Mouse (Mus musculus): ENCODE measurements around the gene Trim6. TPM values are rescaled to one million over a fixed set of nuclear protein-coding genes. Genes with fewer than 3 reads are reported as not detected.
"Not testable (repeated sequence)": the region's sequence is repeated elsewhere in the genome, so short reads cannot be mapped to it uniquely, and the experiment has no call there.

The Trim6 gene
- polyA plus RNA-seq, 1 experiment from 2014 or later: 3.6 TPM

DNA sequence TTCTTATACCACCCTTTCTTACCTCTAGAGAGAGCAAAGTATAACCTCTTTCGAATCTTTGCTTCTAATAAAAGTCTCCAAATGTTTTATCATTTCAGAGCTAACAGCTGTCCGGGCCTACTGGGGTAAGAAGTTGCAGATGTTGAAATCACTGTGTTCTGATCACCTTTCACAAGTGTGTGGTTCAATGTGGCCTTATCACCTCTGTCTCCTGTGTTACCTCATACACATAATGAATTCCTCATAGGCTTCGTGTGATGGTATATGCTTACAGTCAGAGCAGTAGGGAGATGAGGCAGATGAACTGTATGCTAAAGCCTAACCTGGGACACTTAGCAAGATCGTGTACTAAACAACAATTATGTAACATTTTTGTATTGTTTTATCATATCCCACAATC lies 41.8 kb downstream of the Trim6 start:
- H3K4me3 ChIP-seq (ENCODE audit: low read depth, low read length); H3K4me1 ChIP-seq (replicated peaks; ENCODE audit: control insufficient read depth, insufficient read depth, low read length); H3K27ac ChIP-seq (ENCODE audit: low read depth, low read length); H3K9ac ChIP-seq (ENCODE audit: low read depth, low read length); H3K4me2 ChIP-seq; H3K27me3 ChIP-seq (replicated peaks; ENCODE audit: control insufficient read depth, insufficient read depth, low read length); DNase-seq (ENCODE audit: low spot score); H3K9me3 ChIP-seq (ENCODE audit: control insufficient read depth, low read length); ATAC-seq (replicated peaks; ENCODE audit: low FRiP score); H3K36me3 ChIP-seq (ENCODE audit: control insufficient read depth, insufficient read depth, low read length): not testable (repeated sequence)
- WGBS: 81% methylated on average over 4 of the region's 4 CpGs

DNA sequence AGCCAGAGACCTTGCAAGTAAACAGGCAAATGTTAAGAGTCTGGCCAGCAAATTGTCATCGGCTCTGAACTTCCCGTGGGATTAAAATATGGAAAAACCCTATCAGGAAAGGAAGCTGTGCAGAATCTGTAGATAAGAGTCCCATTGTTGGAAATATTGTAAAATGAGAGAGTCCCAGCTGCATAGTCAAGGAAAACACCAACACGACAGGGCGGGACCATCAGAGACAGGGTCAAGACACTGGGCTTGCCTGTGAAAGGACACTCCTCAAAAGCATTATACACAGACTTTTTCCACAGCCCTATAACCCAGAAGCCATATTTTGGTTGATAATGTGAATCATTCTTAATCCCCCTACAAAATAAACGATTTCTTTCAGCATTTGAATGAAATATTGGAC lies 46.7 kb downstream of the Trim6 start:
- H3K4me3 ChIP-seq (ENCODE audit: low read depth, low read length); ATAC-seq (replicated peaks; ENCODE audit: low FRiP score); H3K27me3 ChIP-seq (replicated peaks; ENCODE audit: control insufficient read depth, insufficient read depth, low read length); H3K36me3 ChIP-seq (ENCODE audit: control insufficient read depth, insufficient read depth, low read length); H3K9ac ChIP-seq (ENCODE audit: low read depth, low read length); H3K4me2 ChIP-seq; DNase-seq (ENCODE audit: low spot score); H3K4me1 ChIP-seq (replicated peaks; ENCODE audit: control insufficient read depth, insufficient read depth, low read length); H3K9me3 ChIP-seq (ENCODE audit: control insufficient read depth, low read length); H3K27ac ChIP-seq (ENCODE audit: low read depth, low read length): not testable (repeated sequence)
- 61% methylated on average over 3 of the region's 5 CpGs for WGBS

DNA sequence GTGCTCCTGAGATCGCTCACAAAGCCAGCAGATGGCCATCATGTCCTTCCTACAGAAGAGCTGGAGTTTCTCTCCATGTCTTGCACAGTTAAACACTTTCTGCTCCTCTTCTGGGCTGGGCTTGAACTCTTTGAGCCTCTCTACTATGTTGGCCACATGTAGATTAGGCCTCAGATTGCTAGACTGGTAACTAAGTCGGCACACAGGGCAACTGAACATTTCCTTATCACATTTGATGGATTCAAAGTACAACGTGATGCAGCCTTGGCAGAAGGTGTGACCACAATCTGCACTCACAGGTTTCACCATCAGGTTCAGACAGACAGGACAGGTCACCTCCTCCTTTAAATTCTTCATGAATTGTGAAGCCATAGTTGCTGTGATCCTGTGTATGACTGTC lies 60.8 kb downstream of the Trim6 start:
- not testable (repeated sequence) for DNase-seq (ENCODE audit: low spot score); H3K9me3 ChIP-seq (ENCODE audit: control insufficient read depth, low read length); H3K9ac ChIP-seq (ENCODE audit: low read depth, low read length); H3K27me3 ChIP-seq (replicated peaks; ENCODE audit: control insufficient read depth, insufficient read depth, low read length); ATAC-seq (replicated peaks; ENCODE audit: low FRiP score); H3K4me2 ChIP-seq; H3K27ac ChIP-seq (ENCODE audit: low read depth, low read length); H3K36me3 ChIP-seq (ENCODE audit: control insufficient read depth, insufficient read depth, low read length); H3K4me3 ChIP-seq (ENCODE audit: low read depth, low read length); H3K4me1 ChIP-seq (replicated peaks; ENCODE audit: control insufficient read depth, insufficient read depth, low read length)
- 62% methylated on average over 3 of the region's 3 CpGs for WGBS

Other genes with a start within 250 kb of the Trim6 start
- gene Olfr635, start 247.6 kb upstream of the Trim6 start, polyA plus RNA-seq (2014; fragmentation: Nextera tagmentation; extraction: Ambion mirVana): not detected in 2 replicates
- not detected in 2 replicates for gene Olfr638, start 220.0 kb upstream of the Trim6 start, polyA plus RNA-seq (2014; fragmentation: Nextera tagmentation; extraction: Ambion mirVana)
- gene Olfr639, start 201.5 kb upstream of the Trim6 start, polyA plus RNA-seq (2014; fragmentation: Nextera tagmentation; extraction: Ambion mirVana): not detected in 2 replicates
- not detected in 2 replicates for gene Olfr640, start 193.2 kb upstream of the Trim6 start, polyA plus RNA-seq (2014; fragmentation: Nextera tagmentation; extraction: Ambion mirVana)
- gene Olfr641, start 183.3 kb upstream of the Trim6 start, polyA plus RNA-seq (2014; fragmentation: Nextera tagmentation; extraction: Ambion mirVana): not detected in 2 replicates
- gene Olfr642, start 166.1 kb upstream of the Trim6 start, polyA plus RNA-seq (2014; fragmentation: Nextera tagmentation; extraction: Ambion mirVana): not detected in 2 replicates
- gene 4930516K23Rik, start 157.3 kb upstream of the Trim6 start, polyA plus RNA-seq (2014; fragmentation: Nextera tagmentation; extraction: Ambion mirVana): not detected in 2 replicates
- gene Olfr644, start 146.9 kb upstream of the Trim6 start, polyA plus RNA-seq (2014; fragmentation: Nextera tagmentation; extraction: Ambion mirVana): not detected in 2 replicates
- gene Olfr645, start 133.3 kb upstream of the Trim6 start, polyA plus RNA-seq (2014; fragmentation: Nextera tagmentation; extraction: Ambion mirVana): not detected in 2 replicates
- gene Olfr646, start 113.9 kb upstream of the Trim6 start, polyA plus RNA-seq (2014; fragmentation: Nextera tagmentation; extraction: Ambion mirVana): not detected in 2 replicates
- not detected in 2 replicates for gene Ubqln5, start 89.0 kb upstream of the Trim6 start, polyA plus RNA-seq (2014; fragmentation: Nextera tagmentation; extraction: Ambion mirVana)
- gene Olfr643, start 81.4 kb upstream of the Trim6 start, polyA plus RNA-seq (2014; fragmentation: Nextera tagmentation; extraction: Ambion mirVana): not detected in 2 replicates
- gene Ubqln3, start 75.5 kb upstream of the Trim6 start, polyA plus RNA-seq (2014; fragmentation: Nextera tagmentation; extraction: Ambion mirVana): not detected in 2 replicates
- gene Ubqlnl, start 68.2 kb upstream of the Trim6 start, polyA plus RNA-seq (2014; fragmentation: Nextera tagmentation; extraction: Ambion mirVana): not detected in 2 replicates
- not detected in 2 replicates for gene Olfm5, start 54.0 kb upstream of the Trim6 start, polyA plus RNA-seq (2014; fragmentation: Nextera tagmentation; extraction: Ambion mirVana)
- gene Olfr648, start 35.4 kb upstream of the Trim6 start, polyA plus RNA-seq (2014; fragmentation: Nextera tagmentation; extraction: Ambion mirVana): 0.08 and 0.19 TPM in 2 replicates
- gene Olfr649, start 22.8 kb upstream of the Trim6 start, polyA plus RNA-seq (2014; fragmentation: Nextera tagmentation; extraction: Ambion mirVana): not detected in 2 replicates
- 1.4 and 2.1 TPM in 2 replicates for gene Trim34a, start 25.7 kb downstream of the Trim6 start, polyA plus RNA-seq (2014; fragmentation: Nextera tagmentation; extraction: Ambion mirVana)
- 0.47 and 0.52 TPM in 2 replicates for gene Trim5, start 69.3 kb downstream of the Trim6 start, polyA plus RNA-seq (2014; fragmentation: Nextera tagmentation; extraction: Ambion mirVana)
- 3.8 and 5.7 TPM in 2 replicates for gene Trim12a, start 96.7 kb downstream of the Trim6 start, polyA plus RNA-seq (2014; fragmentation: Nextera tagmentation; extraction: Ambion mirVana)
- gene Trim34b, start 110.7 kb downstream of the Trim6 start, polyA plus RNA-seq (2014; fragmentation: Nextera tagmentation; extraction: Ambion mirVana): 0.15 TPM in 1 of 2 replicates, not detected in the other
- 1.2 TPM in 2 replicates for gene Trim12c, start 134.6 kb downstream of the Trim6 start, polyA plus RNA-seq (2014; fragmentation: Nextera tagmentation; extraction: Ambion mirVana)
- gene Trim30b, start 151.1 kb downstream of the Trim6 start, polyA plus RNA-seq (2014; fragmentation: Nextera tagmentation; extraction: Ambion mirVana): 0.06 and 0.08 TPM in 2 replicates
- gene Trim30c, start 182.0 kb downstream of the Trim6 start, polyA plus RNA-seq (2014; fragmentation: Nextera tagmentation; extraction: Ambion mirVana): 0.27 and 0.32 TPM in 2 replicates
- 1.6 and 2.3 TPM in 2 replicates for gene Trim30a, start 246.4 kb downstream of the Trim6 start, polyA plus RNA-seq (2014; fragmentation: Nextera tagmentation; extraction: Ambion mirVana)